Mouse (Mus musculus) midbrain, embryonic 13.5 days (tissue): Measurements from ENCODE around the gene Col25a1. TPM values are rescaled to one million over a fixed set of nuclear protein-coding genes. Genes with fewer than 3 reads are reported as not detected.

Experiments
- ATAC-seq: fragments of 200-750 bp; cut with Nextera tagmentation; 2 replicates; pipeline ENCODE4 v1.8.0; 2017; ENCODE audit warnings: mild to moderate bottlenecking, moderate TSS enrichment, moderate library complexity
- H3K27ac ChIP-seq: fragments of 300-500 bp; sonication (generic); 2 replicates; pipeline ENCODE4 v1.5.1; 2015; ENCODE audit warnings: inconsistent platforms, mild to moderate bottlenecking, moderate library complexity
- H3K27me3 ChIP-seq: fragments of 300-500 bp; sonication (generic); 2 replicates; pipeline ENCODE4 v1.6.1; 2015; ENCODE audit warnings: mild to moderate bottlenecking, inconsistent platforms
- H3K36me3 ChIP-seq: fragments of 300-500 bp; sonication (generic); 2 replicates; pipeline ENCODE4 v1.6.1; 2015; ENCODE audit warnings: mild to moderate bottlenecking, inconsistent platforms
- H3K4me1 ChIP-seq: fragments of 300-500 bp; sonication (generic); replicated peaks from 2 replicates; pipeline ENCODE4 v1.6.1; 2015; ENCODE audit warnings: inconsistent platforms
- H3K4me2 ChIP-seq: fragments of 300-500 bp; sonication (generic); replicated peaks from 2 replicates; pipeline ENCODE4 v1.6.1; 2015; ENCODE audit warnings: moderate library complexity, mild to moderate bottlenecking, inconsistent platforms
- H3K4me3 ChIP-seq: fragments of 300-500 bp; sonication (generic); replicated peaks from 2 replicates; pipeline ENCODE4 v1.5.1; 2015; ENCODE audit warnings: mild to moderate bottlenecking, inconsistent platforms
- H3K9ac ChIP-seq: fragments of 300-500 bp; sonication (generic); replicated peaks from 2 replicates; pipeline ENCODE4 v1.6.1; 2015; ENCODE audit warnings: mild to moderate bottlenecking, inconsistent platforms
- H3K9me3 ChIP-seq: fragments of 300-500 bp; sonication (generic); 2 replicates; pipeline ENCODE4 v1.6.1; 2016; ENCODE audit warnings: mild to moderate bottlenecking, inconsistent platforms
- WGBS: fragments of 180-500 bp; shearing (Covaris S2); methylation state at CpG from one replicate; pipeline ENCODE4 v1.1.7; 2015; 5-methylcytosine and 5-hydroxymethylcytosine counted together
- polyA plus RNA-seq: library from polyadenylated mRNA; unstranded; fragments of >200 nt; fragmentation: Nextera tagmentation; extraction: Ambion mirVana; gene quantifications from 2 replicates; pipeline ENCODE4 v1.2.1, GENCODE M21; 2015

The Col25a1 gene
- polyA plus RNA-seq, 1 experiment from 2014 or later: 11.2 TPM

- no peak overlapping the region for H3K27ac ChIP-seq
- peaks cover 5% of the 10 kb centered on the region for H3K4me1 ChIP-seq
- no peaks in the 10 kb centered on the region for H3K36me3 ChIP-seq
- no peak overlapping the region for H3K4me2 ChIP-seq
- H3K4me3 ChIP-seq: no peak overlapping the region
- no peaks in the 10 kb centered on the region for H3K27me3 ChIP-seq
- ATAC-seq: no peak
- H3K9ac ChIP-seq: no peak overlapping the region
- 70% methylated on average over 2 of the region's 2 CpGs for WGBS
- H3K9me3 ChIP-seq: no peaks in the 10 kb centered on the region
These were observed 86.4 kb downstream of the Col25a1 start for GRCm38 (mm10) chr3:130217705-130218104.

- 64% methylated on average over 5 of the region's 5 CpGs for WGBS
- no peaks in the 10 kb centered on the region for H3K9me3 ChIP-seq
- no peaks in the 10 kb centered on the region for H3K36me3 ChIP-seq
- no peak overlapping the region for H3K27ac ChIP-seq
- ATAC-seq: no peak
- H3K4me3 ChIP-seq: no peak overlapping the region
- peaks cover 5% of the 10 kb centered on the region for H3K4me1 ChIP-seq
- no peak overlapping the region for H3K9ac ChIP-seq
- no peak overlapping the region for H3K4me2 ChIP-seq
- H3K27me3 ChIP-seq: no peaks in the 10 kb centered on the region
These were observed 87.0 kb downstream of the Col25a1 start for GRCm38 (mm10) chr3:130218232-130218728.

GRCm38 (mm10) chr3:130220811-130221210 lies 89.5 kb downstream of the Col25a1 start:
- no peak overlapping the region for H3K9ac ChIP-seq
- ATAC-seq: no peak
- H3K4me1 ChIP-seq: peaks cover 5% of the 10 kb centered on the region
- H3K4me2 ChIP-seq: no peak overlapping the region
- peaks cover 5% of the 10 kb centered on the region; the same call in 1 of the 2 replicates for H3K9me3 ChIP-seq
- H3K4me3 ChIP-seq: no peak overlapping the region
- H3K27ac ChIP-seq: no peak overlapping the region
- H3K27me3 ChIP-seq: no peaks in the 10 kb centered on the region
- WGBS: 95% methylated on average over 3 of the region's 3 CpGs
- no peaks in the 10 kb centered on the region for H3K36me3 ChIP-seq

GRCm38 (mm10) chr3:130228186-130228585 lies 96.9 kb downstream of the Col25a1 start:
- Histone ChIP-seq H3K27me3 (no peaks in the 10 kb centered on the region), H3K9me3 (peaks cover 5% of the 10 kb centered on the region; the same call in 1 of the 2 replicates), H3K36me3 (no peaks in the 10 kb centered on the region), H3K27ac (no peak overlapping the region), H3K4me3 (no peak overlapping the region), H3K9ac (no peak overlapping the region), H3K4me2 (no peak overlapping the region), H3K4me1 (no peaks in the 10 kb centered on the region)
- no peak for ATAC-seq
- WGBS: 95% methylated on average over 9 of the region's 9 CpGs

GRCm38 (mm10) chr3:130232944-130233343 lies 101.6 kb downstream of the Col25a1 start:
- Histone ChIP-seq H3K27me3 (no peaks in the 10 kb centered on the region), H3K9ac (no peak overlapping the region), H3K9me3 (no peaks in the 10 kb centered on the region), H3K36me3 (no peaks in the 10 kb centered on the region), H3K4me2 (no peak overlapping the region), H3K4me3 (no peak overlapping the region), H3K27ac (no peak overlapping the region), H3K4me1 (no peaks in the 10 kb centered on the region)
- 95% methylated on average over 7 of the region's 7 CpGs for WGBS
- no peak for ATAC-seq

- no peak overlapping the region for H3K27ac ChIP-seq
- H3K27me3 ChIP-seq: no peaks in the 10 kb centered on the region
- ATAC-seq: no peak
- no peak overlapping the region for H3K4me2 ChIP-seq
- no peaks in the 10 kb centered on the region for H3K36me3 ChIP-seq
- no peaks in the 10 kb centered on the region for H3K9me3 ChIP-seq
- H3K9ac ChIP-seq: no peak overlapping the region
- WGBS: 93% methylated on average over 1 of the region's 1 CpGs
- H3K4me3 ChIP-seq: no peak overlapping the region
- no peaks in the 10 kb centered on the region for H3K4me1 ChIP-seq
These were observed 103.9 kb downstream of the Col25a1 start for GRCm38 (mm10) chr3:130235233-130235632.

GRCm38 (mm10) chr3:130236129-130236528 lies 104.8 kb downstream of the Col25a1 start:
- no peak overlapping the region for H3K9ac ChIP-seq
- no peak overlapping the region for H3K4me2 ChIP-seq
- no peaks in the 10 kb centered on the region for H3K4me1 ChIP-seq
- H3K9me3 ChIP-seq: no peaks in the 10 kb centered on the region
- ATAC-seq: no peak
- no peaks in the 10 kb centered on the region for H3K36me3 ChIP-seq
- no peaks in the 10 kb centered on the region for H3K27me3 ChIP-seq
- no peak overlapping the region for H3K4me3 ChIP-seq
- WGBS: 92% methylated on average over 7 of the region's 7 CpGs
- H3K27ac ChIP-seq: no peak overlapping the region

GRCm38 (mm10) chr3:130237852-130238251 lies 106.6 kb downstream of the Col25a1 start:
- WGBS: 68% methylated on average over 1 of the region's 1 CpGs
- ATAC-seq: no peak
- Histone ChIP-seq H3K9me3 (no peaks in the 10 kb centered on the region), H3K36me3 (no peaks in the 10 kb centered on the region), H3K9ac (no peak overlapping the region), H3K27me3 (no peaks in the 10 kb centered on the region), H3K4me3 (no peak overlapping the region), H3K27ac (no peak overlapping the region), H3K4me2 (no peak overlapping the region), H3K4me1 (peaks cover 4% of the 10 kb centered on the region; the same call in 1 of the 2 replicates)

- Histone ChIP-seq H3K9me3 (no peaks in the 10 kb centered on the region), H3K4me1 (peaks cover 8% of the 10 kb centered on the region; the same call in 1 of the 2 replicates), H3K4me2 (no peak overlapping the region), H3K27ac (no peak overlapping the region), H3K4me3 (no peak overlapping the region), H3K36me3 (no peaks in the 10 kb centered on the region), H3K9ac (no peak overlapping the region), H3K27me3 (no peaks in the 10 kb centered on the region)
- no peak for ATAC-seq
- WGBS: 91% methylated on average over 4 of the region's 4 CpGs
These were observed 110.6 kb downstream of the Col25a1 start for GRCm38 (mm10) chr3:130241924-130242323.

GRCm38 (mm10) chr3:130242647-130243296 lies 111.5 kb downstream of the Col25a1 start:
- Histone ChIP-seq H3K4me3 (no peak overlapping the region), H3K9me3 (no peaks in the 10 kb centered on the region), H3K9ac (no peak overlapping the region), H3K27ac (no peak overlapping the region), H3K4me2 (no peak overlapping the region), H3K36me3 (no peaks in the 10 kb centered on the region), H3K4me1 (peaks cover 8% of the 10 kb centered on the region; the same call in 1 of the 2 replicates), H3K27me3 (no peaks in the 10 kb centered on the region)
- WGBS: 63% methylated on average over 8 of the region's 8 CpGs
- no peak for ATAC-seq

GRCm38 (mm10) chr3:130252355-130252754 lies 121.1 kb downstream of the Col25a1 start:
- Histone ChIP-seq H3K27ac (no peak overlapping the region), H3K9me3 (no peaks in the 10 kb centered on the region), H3K4me2 (no peak overlapping the region), H3K4me3 (no peak overlapping the region), H3K36me3 (no peaks in the 10 kb centered on the region), H3K9ac (no peak overlapping the region), H3K27me3 (no peaks in the 10 kb centered on the region), H3K4me1 (no peaks in the 10 kb centered on the region)
- WGBS: 91% methylated on average over 7 of the region's 7 CpGs
- ATAC-seq: no peak

GRCm38 (mm10) chr3:130256059-130256458 lies 124.8 kb downstream of the Col25a1 start:
- H3K4me1 ChIP-seq: no peaks in the 10 kb centered on the region
- no peak overlapping the region for H3K4me2 ChIP-seq
- H3K9me3 ChIP-seq: 0 out of 2 replicates have a peak, but pooled peaks cover 2% of the 10 kb centered on the region
- no peak overlapping the region for H3K9ac ChIP-seq
- WGBS: 96% methylated on average over 3 of the region's 3 CpGs
- no peak overlapping the region for H3K4me3 ChIP-seq
- no peak for ATAC-seq
- no peaks in the 10 kb centered on the region for H3K27me3 ChIP-seq
- H3K36me3 ChIP-seq: no peaks in the 10 kb centered on the region
- no peak overlapping the region for H3K27ac ChIP-seq

- no peaks in the 10 kb centered on the region for H3K36me3 ChIP-seq
- H3K4me1 ChIP-seq: no peaks in the 10 kb centered on the region
- WGBS: 94% methylated on average over 7 of the region's 7 CpGs
- H3K27ac ChIP-seq: no peak overlapping the region
- 0 out of 2 replicates have a peak, but pooled peaks cover 2% of the 10 kb centered on the region for H3K9me3 ChIP-seq
- H3K9ac ChIP-seq: no peak overlapping the region
- no peak overlapping the region for H3K4me3 ChIP-seq
- no peaks in the 10 kb centered on the region for H3K27me3 ChIP-seq
- no peak for ATAC-seq
- H3K4me2 ChIP-seq: no peak overlapping the region
These were observed 125.3 kb downstream of the Col25a1 start for GRCm38 (mm10) chr3:130256610-130257009.
